Mouse (Mus musculus): ENCODE measurements around the gene Mark3.

The Mark3 gene

DNA sequence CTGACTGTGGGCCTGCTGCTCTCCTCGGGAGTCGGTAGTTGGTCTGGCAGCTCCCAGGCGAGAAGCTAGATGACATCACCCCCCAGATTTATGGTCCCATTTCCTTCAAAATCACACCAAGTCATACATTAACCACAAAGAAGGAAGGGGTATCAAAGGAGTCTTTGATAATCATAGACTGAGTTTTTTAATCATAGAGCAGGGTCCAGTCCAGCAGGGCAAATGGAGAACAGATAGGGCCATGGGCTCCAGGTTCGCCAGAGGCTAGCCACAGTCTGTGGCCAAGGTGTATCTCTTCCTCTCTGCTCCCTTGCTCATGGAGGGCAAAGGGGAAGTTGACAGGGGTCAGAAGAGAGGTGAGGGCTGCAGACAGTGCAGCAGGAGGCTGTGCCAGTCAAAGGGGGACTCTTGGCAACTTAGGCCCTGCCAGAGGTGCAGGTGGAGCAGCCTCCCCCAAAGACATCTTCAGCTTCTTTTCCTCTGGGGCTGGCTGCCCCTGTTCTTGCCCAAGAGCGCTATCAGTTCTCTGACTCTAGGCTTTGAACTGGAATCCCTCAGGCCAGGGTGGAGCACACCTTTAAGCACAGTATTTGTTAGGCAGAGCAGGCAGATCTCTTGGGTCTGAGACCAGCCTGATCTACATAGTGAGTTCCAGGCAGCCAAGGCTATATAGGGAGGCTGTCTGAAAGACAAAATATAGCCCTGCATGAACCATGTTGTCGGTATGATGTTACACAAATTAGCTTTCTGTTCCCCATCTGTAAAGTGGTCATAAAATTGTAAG is 101.7 kb downstream of the Mark3 start:
- no peak for DNase-seq (ENCODE audit: low read depth)

DNA sequence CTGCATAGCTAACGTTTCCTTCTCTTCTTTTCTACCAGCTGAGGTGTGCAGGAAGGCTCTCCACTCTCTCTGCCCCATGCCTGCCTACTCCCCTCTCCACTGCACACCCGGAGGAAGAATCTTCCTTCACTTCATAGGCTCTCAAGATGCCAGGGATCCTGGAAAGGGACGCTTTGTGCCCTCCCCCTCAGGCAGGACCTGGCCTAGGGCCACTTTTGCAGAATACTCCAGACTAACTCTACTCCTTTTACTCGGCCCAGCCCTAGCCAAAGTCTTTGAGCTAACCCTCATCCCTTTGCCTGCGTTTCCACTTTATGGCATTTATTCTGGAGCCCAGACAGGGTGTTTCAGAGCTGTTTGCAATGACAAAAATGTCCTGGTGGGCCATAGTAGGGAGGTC is 103.1 kb downstream of the Mark3 start:
- DNase-seq (ENCODE audit: low read depth): no peak

DNA sequence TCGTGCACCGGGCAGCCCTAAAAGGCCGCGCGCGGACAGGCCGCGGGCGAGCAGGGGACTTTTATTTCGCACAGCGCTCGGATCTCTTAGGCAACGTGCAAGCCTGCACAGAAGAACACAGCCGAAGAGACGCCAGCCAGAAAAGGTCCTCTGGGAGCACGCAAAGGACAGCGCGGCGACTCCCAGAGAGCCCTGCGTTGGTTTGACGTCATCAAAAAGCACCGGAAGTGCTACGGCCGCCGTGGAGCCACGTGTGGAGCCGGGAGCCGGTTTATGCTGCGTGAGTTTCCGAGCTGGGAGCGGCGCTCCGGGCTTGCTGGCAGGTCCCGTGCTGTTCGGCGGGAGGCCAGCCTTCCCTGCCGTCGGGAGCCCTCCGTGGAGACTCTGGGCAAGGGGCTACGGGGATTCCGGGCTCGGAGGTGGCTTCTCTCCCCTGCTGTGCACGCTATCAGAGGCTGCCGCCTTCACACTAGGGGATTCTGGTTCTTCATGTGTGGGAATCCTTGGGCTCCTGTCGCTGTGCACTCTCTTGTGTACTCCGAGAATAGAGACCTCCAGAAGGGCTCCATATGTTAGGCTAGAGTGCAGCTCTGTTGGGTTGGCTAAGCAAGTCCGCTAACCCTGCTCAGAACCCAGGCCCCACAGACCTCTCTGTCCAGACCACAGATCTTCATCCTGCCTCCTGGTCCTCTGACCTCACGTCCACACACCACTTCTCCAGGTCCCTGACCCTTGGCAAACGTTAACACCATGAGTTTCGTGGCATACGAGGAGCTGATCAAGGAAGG is 103.8 kb downstream of the Mark3 start, which contains the start of gene Trmt61a:
Gene Trmt61a, plus strand, starts transcription at position 224 of the 788 bp plus-strand sequence.
- peak; percentile 94 for DNase-seq (ENCODE audit: low read depth)

DNA sequence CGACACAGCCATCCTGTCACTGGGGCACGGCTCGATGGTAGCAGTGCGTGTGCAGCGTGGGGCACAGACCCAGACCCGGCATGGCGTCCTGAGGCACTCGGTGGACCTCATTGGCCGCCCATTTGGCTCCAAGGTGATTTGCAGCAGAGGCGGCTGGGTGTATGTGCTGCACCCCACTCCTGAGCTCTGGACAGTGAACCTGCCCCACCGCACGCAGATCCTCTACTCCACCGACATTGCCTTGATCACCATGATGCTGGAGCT is 104.3 kb downstream of the Mark3 start:
- DNase-seq (ENCODE audit: low read depth): no peak

DNA sequence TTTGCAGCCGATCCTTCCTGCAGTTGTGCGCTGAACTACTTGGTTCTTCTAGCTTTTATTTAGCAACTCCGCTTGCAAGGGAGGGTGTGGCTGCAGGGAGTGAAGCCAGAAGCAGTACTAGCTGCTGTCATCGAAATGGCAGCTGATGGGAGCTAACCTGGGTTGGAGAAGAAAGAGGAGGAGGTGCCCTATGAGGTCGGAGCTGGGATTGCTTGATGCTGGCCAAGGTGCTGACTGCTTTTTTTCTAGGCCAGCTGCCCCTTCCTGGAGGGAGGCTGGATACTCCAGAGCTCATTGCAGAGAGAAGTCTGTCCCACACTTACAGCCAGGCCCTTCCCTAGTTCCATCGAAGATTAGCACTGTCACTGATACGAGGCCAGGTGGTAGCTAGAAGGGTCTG is 104.7 kb downstream of the Mark3 start:
- peak; percentile 9 for DNase-seq (ENCODE audit: low read depth)

DNA sequence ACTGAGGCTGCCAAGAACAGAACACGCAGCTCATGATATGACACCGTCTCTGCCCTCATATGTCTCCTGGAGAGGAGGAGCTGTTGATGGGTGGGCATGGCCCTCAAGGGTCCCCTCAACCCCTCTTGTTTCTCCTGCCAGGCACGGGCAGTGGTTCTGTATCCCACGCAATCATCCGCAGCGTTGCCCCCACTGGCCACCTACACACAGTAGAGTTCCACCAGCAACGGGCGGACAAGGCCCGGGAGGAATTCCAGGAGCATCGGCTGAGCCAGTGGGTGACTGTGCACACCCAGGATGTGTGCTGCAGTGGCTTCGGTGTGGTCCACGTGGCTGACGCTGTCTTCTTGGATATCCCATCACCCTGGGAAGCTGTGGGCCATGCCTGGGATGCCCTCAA is 106.3 kb downstream of the Mark3 start:
- no peak for DNase-seq (ENCODE audit: low read depth)

DNA sequence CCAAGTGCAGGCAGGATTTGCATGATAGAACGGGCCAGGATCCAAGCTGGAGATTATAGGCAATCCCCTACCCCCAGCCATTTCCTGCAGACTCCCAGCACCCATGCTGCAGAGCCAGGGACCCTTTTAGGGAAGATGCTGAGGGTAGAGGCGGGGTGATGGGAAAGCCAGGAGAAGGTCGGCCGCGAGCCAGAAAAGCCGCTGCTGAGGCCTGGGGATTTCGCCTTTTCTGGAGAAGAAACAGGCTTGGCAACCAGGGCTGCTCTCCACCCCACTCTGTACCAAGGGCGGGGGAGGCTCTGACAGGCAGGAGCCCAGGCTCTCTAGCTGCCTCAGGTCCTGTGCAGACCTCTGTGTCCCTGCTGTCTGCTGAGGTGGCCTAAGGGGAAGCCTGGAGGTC is 107.0 kb downstream of the Mark3 start:
- no peak for DNase-seq (ENCODE audit: low read depth)

DNA sequence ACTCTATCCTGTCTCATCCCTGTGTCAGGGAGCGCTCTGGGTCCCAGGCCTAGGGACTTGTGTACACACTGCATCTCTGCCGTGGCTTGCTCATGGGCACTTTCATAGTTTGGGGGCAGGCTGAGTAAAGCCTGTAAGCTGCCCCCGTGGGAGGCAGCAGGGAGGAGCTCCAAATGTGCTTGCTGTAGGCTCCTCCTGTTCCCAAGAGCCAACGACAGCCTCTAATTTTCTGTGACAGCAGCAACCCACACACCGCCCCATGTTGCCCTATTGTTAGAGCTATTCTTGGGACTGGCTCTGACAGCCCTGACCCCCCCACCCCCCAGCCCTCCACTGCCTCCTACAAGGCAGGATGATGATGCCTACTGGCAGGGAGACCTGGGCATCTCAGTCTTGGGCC is 107.7 kb downstream of the Mark3 start:
- no peak for DNase-seq (ENCODE audit: low read depth)

DNA sequence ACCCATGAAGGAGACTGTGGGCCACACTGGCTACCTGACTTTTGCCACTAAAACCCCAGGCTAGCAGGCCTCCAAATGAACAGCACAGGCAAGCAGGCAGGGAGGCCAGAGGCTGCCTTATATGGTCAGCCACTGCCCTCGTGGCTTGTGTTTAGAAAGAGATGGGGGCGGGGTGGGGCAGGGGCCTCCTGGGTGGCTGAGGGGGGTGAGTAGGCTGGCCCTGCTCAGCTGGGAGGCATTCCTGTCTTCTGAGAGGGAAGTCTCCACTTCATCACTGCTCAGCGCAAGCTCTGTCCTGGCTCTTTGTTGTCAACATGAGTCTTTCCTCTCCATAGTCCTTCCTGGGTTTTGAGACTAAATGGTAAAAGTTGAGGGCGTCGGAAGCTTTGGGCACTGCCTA is 108.5 kb downstream of the Mark3 start:
- DNase-seq (ENCODE audit: low read depth): no peak

DNA sequence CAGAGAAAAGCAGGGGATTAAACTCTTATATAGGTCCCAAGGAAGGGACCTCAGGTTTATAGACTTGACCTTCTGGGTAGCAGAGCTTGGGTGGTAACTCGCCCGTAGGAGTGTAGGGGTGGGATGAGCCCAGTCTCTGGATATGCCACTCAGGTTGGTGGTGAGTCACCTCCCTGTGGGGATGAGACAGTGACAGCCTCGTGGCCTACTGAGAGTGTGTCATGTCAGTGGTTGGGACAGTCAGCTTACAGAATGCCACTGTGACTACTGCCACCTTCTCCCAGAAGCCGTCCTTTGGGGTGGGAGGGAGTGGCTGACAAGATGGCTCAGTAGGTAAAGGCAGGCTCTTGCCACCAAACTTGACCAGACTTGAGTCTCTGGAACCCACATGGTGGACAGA is 112.1 kb downstream of the Mark3 start:
- no peak for DNase-seq (ENCODE audit: low read depth)

DNA sequence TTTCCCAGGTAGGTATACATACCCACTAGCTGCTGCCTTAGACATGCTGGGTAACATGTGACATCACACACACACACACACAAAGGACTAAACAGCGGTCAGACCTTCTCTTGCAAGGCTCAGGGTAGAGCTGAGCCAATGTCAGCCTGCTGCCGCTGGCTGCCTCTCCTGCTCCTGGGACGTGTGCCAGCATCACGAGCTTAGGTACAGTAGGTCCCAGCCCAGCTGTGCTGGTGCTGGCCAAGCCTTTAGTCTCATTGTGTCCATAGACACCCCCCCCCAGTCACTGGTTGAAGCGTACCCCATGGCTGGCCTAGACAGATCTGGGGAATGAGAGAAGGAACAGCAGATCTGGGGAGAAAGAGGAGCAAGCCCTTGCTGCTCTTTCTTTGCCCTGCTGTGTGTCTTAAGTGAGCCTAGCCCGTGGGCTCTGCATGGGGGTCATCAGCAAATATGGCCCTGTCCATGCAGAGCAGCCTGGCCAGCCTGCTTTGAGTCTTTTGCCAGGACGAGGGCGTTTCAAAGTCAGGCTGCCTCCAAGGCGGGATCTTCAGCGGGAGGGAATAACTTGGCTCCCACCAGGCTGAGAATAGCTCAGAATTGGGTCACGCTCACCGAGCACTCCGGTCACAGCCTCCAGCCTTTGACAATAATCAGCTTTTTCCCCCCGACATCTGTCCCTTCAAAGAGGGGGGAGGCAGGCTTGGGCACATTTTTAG is 113.2 kb downstream of the Mark3 start:
- no peak for DNase-seq (ENCODE audit: low read depth)

DNA sequence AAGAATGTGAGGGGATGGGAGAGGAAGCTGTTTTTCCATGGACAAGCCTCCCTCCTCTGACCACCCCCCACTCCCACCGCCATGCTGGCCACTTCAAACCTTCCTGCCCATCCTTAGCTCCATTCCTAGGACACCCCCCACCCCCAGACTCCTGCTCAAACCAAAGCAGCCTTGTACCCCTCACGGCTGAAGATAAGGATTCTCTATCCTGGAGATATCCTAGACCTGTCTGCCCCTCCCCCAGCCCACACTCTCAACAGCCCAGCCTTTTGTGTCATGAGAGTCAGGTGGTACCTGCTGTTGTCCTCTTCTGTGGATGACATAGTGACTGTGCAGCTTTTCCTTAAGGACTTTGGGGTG is 113.7 kb downstream of the Mark3 start:
- DNase-seq (ENCODE audit: low read depth): no peak

DNA sequence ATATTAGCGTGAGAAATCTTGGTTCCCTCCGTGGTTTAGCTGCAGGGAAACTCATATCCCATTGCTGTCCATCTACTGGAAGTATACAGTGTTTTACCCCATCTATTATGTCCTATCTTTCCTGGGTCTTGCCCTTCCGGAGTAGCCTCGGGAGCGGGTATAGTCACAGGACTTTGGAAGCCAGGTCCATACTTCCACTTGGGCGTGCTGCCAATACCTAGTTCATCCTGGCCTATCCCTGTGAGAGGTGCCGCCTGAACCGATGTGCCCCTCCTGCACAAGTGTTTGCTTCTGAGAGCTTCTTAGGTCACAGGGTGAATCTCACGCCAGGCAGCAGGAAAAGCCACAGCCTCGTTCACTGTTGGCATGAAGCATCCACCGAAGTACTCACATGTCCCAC is 115.1 kb downstream of the Mark3 start:
- DNase-seq (ENCODE audit: low read depth): no peak

DNA sequence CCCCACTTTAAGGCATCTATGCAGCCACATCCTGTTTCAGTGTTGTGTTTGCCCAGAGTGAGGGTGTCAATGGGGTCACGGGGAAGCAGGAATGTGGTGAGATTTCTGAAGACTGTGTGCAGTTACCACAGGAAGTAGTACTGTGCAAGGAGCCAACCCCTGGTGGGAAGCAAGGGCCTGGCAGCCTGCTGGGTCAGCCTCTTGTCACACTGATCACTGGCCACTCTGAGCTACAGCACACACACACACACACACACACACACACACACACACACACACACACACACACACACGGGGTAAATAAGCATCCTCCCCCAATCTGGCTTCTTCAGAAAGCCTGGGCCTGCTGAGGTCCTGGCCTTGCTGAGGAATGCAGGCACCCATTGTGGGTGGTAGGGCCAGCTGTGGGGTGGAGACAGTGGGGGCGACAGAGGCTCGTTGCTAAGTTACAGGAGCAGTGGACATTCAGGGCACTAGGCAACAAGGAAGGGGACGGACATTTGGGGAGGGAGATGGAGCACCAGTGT is 117.1 kb downstream of the Mark3 start:
- DNase-seq (ENCODE audit: low read depth): peak; percentile 85

DNA sequence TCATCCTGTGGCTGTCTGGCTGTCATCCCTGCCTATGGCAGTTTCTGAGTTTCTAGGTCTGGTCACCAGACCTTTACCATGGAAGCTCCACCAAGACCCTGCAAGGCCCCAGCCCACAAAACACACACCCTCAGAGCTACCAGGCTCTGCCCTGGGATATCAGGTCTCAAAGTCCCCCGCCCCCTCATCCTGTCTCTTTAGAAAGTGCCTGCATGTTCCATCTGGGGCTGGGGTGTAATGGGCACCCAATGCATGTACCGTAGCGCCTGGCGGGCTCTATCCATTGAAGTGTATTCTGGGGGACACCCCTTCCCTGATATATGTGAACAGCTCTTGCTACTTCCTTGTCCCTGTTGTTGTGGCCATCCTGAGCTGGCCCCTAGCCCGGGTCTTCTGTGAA is 118.6 kb downstream of the Mark3 start:
- DNase-seq (ENCODE audit: low read depth): no peak

DNA sequence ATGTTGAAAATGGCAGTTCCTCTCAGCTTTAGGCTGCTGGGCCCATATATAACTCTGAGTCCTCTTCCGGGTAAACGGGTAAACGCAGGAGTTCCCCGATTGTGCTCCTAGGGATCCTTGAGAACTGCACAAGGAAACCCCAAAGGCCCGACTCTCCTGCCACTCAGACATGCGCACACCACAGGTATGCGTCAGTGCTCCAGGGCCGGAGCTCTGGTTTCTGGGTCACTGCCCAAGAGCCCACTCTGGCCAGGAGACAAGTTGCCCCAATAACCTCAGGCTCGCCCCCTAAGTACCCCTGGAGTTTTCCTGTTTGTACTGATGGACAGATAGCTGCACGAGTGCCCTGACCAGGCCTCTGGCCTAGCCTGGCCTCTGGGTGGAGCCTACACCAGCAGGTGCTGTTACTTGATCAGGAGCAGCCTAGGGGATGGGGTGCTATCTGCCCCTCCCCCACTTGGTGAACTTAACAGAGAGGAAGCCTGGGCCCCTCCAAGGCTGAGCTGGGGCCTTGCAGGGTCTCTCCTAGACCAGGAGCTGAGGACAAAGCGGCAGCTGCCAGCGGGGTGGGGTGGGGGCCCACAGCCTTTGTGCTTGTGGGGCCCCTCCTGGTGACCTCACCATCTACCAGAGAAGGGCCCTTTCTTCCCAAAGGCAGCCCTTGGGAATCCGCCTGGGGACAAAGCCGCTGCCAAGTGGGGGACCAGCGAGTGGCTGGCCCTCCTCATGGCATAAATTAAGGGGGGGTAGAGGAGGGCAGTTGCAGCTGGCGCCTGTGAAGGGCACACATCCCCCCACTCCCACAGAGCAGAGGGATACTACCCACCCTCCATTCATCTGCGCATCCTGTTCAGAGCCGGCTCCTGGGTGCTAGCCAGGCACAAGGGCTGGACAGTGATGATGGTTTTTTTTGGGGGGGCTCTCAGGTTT is 119.3 kb downstream of the Mark3 start:
- no peak for DNase-seq (ENCODE audit: low read depth)

DNA sequence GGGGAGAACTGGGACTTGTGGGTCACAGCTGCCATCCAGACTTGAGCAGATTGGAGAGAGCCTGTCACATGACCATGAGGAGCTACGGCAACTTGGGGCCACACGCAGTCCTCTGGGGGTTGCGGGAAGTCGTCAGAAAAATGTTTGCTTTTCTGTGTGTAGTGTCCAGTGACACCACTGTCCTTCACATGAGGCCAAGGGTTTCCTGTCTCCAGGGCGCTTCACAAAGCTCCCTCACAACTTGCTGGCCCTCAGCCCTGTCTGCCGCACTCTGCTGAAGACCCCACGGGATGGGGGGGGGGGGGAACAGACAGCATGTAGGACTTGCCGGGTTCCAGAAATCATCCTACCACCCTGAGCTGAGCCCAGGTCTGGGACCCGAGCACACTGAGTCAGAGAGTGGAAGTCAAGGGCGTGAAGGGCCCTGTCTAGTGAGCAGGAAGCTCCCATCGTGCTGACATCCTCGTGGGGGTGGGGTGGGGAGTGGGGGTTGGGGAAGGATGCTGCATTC is 120.0 kb downstream of the Mark3 start:
- DNase-seq (ENCODE audit: low read depth): peak; percentile 64

DNA sequence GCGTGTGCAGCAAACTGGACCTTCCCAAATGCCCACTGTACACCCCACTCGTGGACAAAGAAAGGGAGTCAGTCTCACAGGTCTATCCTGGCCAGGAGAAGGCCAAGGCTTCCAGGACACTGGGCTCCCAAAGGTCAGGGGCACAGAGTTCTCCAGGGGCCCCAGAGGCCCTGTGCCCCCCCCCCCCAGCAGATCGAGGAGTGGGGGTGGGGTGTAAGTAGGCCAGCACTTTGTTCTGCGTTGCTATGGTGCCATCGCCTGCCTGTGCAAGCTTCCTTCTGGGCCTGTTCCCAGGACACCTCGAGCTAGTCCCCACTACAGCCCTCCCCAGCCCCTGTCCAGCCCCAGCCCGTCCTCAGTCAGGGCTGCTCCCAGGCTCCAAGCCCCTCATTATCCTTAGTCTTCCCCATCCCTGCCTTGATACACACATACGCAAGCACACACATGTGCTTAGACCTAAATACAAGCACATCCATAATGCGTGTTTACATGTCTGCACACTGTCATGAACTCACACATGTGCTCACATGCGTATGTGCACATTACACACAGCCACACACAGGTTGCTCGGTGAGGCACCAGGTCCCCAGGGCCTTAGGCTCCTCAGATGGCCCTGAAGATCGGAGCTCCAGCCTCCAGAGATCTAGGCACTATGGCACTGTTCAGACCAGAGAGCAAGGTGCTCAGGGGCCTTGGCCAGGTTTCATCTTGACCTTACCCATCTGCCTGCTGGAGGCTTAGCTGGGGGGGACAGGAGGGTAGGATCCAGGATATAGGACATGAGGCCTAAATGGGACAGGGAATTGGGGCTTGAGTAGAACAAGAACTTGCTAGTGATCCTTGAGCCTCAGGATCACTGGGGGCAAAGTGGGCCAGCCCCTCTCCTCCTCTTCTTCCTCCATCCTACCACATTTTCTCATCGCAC is 120.8 kb downstream of the Mark3 start:
- peak; percentile 42 for DNase-seq (ENCODE audit: low read depth)

DNA sequence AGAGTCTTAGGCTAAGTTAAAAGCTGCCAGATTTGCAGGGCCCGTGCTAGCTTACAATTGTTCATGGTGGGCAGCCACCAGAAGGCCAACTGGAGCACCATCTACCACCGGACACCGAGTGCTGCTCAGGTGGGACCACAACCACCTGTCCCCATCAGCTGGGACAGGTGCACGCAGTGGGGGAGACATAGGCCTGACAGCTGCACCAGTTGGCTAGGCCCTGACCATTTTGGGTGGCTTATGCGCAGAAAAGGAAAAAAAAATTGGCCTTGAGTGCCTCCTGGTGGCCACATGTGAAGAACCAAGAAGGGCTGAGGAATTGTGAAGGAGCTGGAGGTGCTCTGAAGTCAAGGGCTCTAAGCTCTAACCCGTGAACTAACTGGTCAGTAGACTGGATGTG is 121.9 kb downstream of the Mark3 start:
- DNase-seq (ENCODE audit: low read depth): peak; percentile 92

DNA sequence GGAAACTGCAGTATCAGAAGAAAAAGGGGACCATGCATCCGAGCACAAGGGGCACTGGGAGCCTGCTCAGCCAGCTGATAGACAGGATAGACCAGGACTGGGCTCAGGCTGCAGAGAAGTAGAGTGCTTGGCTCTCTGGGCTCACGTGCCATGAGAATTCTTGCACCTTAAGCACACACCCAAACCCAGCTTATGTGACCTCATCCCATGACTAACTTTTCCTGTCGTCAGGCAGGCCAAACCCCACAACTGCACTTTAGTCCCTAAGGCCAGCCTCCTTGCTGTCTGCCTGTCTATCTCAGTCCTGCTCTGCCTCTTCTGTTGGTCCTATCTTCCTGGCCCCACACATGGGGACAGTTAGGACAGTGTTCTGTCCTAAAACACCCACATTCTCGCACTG is 123.4 kb downstream of the Mark3 start:
- no peak for DNase-seq (ENCODE audit: low read depth)
